13 mouse cellular contexts compared by ENCODE assay signal in the genomic region with DNA sequence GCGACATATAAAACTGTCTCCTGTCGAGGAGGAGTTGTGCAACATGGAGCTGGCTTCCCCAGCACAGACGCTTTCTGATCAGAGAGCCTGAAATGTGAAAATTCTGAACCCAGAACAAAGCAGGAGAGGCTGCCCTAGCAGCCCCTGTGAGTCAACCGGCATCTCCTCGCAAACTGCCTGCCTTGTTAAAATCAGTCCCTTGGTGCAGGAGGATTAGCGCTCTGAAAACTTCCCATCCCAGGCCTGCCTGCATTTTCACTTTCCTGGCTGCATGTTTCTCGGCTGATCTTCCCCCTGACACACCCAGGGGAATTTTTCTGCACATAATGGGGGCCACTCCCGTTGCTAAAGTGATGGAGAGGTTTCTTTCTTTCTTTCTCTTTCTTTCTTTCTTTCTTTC.
DNase-seq lines count a peak whose midpoint lies in the region; ATAC-seq and TF ChIP-seq lines count a peak whose summit lies in the region.
"Had no signal": no experiment of that assay in that cellular context is flagged by ENCODE, and none has a peak within 500 bp of the region (broad histone marks: within the 10 kb centered on the region; RNA-seq: fewer than 3 reads in every experiment).

No protein-coding gene starts in this region.

- no peak overlapping the region for H3K4me3 ChIP-seq in hindbrain, embryonic 16.5 days (ENCODE audit: low read length)
- H3K4me3 ChIP-seq in hindbrain, embryonic 12.5 days: no peak overlapping the region
- no peak overlapping the region for H3K4me3 ChIP-seq in embryonic facial prominence, embryonic 15.5 days (replicated peaks)
- H3K4me3 ChIP-seq in limb, embryonic 14.5 days (replicated peaks; ENCODE audit: low read length): no peak overlapping the region
- H3K4me3 ChIP-seq: layer of hippocampus, adult 2 months; myocyte had no signal

- H3K27me3 ChIP-seq in hindbrain, embryonic 16.5 days (replicated peaks; ENCODE audit: control insufficient read depth, insufficient read depth, low read length): no peaks in the 10 kb centered on the region
- peaks cover 9% of the 10 kb centered on the region; the same call in 1 of the 2 replicates for H3K27me3 ChIP-seq in hindbrain, embryonic 12.5 days
- peaks cover 2% of the 10 kb centered on the region; the same call in 1 of the 2 replicates for H3K27me3 ChIP-seq in embryonic facial prominence, embryonic 15.5 days
- no peaks in the 10 kb centered on the region for H3K27me3 ChIP-seq in limb, embryonic 14.5 days (ENCODE audit: control insufficient read depth, insufficient read depth, low read length)

- TF ChIP-seq POLR2A in limb, embryonic 14.5 days (IDR thresholded peaks at IDR 0.05; ENCODE audit: borderline replicate concordance, extremely low read depth, insufficient read depth, insufficient read length): no peak

- 0 out of 2 replicates have a peak, but pooled peaks have one; percentile 6 for ATAC-seq in hindbrain, embryonic 16.5 days
- ATAC-seq in hindbrain, embryonic 12.5 days (ENCODE audit: low FRiP score): no peak
- ATAC-seq in embryonic facial prominence, embryonic 15.5 days (ENCODE audit: insufficient number of reproducible peaks, low FRiP score, low TSS enrichment, low read depth): no peak
- peak; percentile 47; the same call in 1 of the 2 replicates for ATAC-seq in limb, embryonic 14.5 days (ENCODE audit: low FRiP score, low read depth)

- H3K4me1 ChIP-seq in hindbrain, embryonic 16.5 days (ENCODE audit: control insufficient read depth, insufficient read depth, low read depth, low read length): peaks cover 8% of the 10 kb centered on the region
- peaks cover 23% of the 10 kb centered on the region for H3K4me1 ChIP-seq in hindbrain, embryonic 12.5 days
- H3K4me1 ChIP-seq in embryonic facial prominence, embryonic 15.5 days: peaks cover 26% of the 10 kb centered on the region
- peaks cover 30% of the 10 kb centered on the region for H3K4me1 ChIP-seq in limb, embryonic 14.5 days (ENCODE audit: control insufficient read depth, insufficient read depth, low read length)

- WGBS in hindbrain, embryonic 16.5 days: 24% methylated on average over 8 of the region's 8 CpGs
- WGBS in hindbrain, embryonic 12.5 days: 42% methylated on average over 8 of the region's 8 CpGs
- 19% methylated on average over 8 of the region's 8 CpGs for WGBS in embryonic facial prominence, embryonic 15.5 days
- 22% methylated on average over 8 of the region's 8 CpGs for WGBS in limb, embryonic 14.5 days

- H3K9me3 ChIP-seq in hindbrain, embryonic 16.5 days (ENCODE audit: control insufficient read depth, low read length): no peaks in the 10 kb centered on the region
- H3K9me3 ChIP-seq in hindbrain, embryonic 12.5 days (replicated peaks): no peaks in the 10 kb centered on the region
- H3K9me3 ChIP-seq in embryonic facial prominence, embryonic 15.5 days (replicated peaks): no peaks in the 10 kb centered on the region
- no peaks in the 10 kb centered on the region for H3K9me3 ChIP-seq in limb, embryonic 14.5 days (ENCODE audit: control insufficient read depth, low read length)

- no peak overlapping the region for H3K9ac ChIP-seq in hindbrain, embryonic 16.5 days (ENCODE audit: low read depth, low read length)
- no peak overlapping the region for H3K9ac ChIP-seq in hindbrain, embryonic 12.5 days
- no peak overlapping the region for H3K9ac ChIP-seq in embryonic facial prominence, embryonic 15.5 days
- no peak overlapping the region for H3K9ac ChIP-seq in limb, embryonic 14.5 days (ENCODE audit: low read depth, low read length, severe bottlenecking)
- H3K9ac ChIP-seq: hindbrain, embryonic 14.5 days had no signal

- H3K27ac ChIP-seq in hindbrain, embryonic 16.5 days (ENCODE audit: low read depth, low read length): no peak overlapping the region
- no peak overlapping the region for H3K27ac ChIP-seq in hindbrain, embryonic 12.5 days
- H3K27ac ChIP-seq in embryonic facial prominence, embryonic 15.5 days (replicated peaks): peak overlapping the region; percentile 58
- H3K27ac ChIP-seq in limb, embryonic 14.5 days (replicated peaks; ENCODE audit: low read depth, low read length): no peak overlapping the region
- H3K27ac ChIP-seq: hindbrain, embryonic 14.5 days; macrophage had no signal

- no peak overlapping the region for H3K4me2 ChIP-seq in hindbrain, embryonic 16.5 days (ENCODE audit: low read length)
- H3K4me2 ChIP-seq in hindbrain, embryonic 12.5 days (replicated peaks): no peak overlapping the region
- no peak overlapping the region for H3K4me2 ChIP-seq in embryonic facial prominence, embryonic 15.5 days (replicated peaks)
- no peak overlapping the region for H3K4me2 ChIP-seq in limb, embryonic 14.5 days (replicated peaks; ENCODE audit: low read depth, low read length, severe bottlenecking)
- H3K4me2 ChIP-seq: hindbrain, embryonic 14.5 days had no signal

- no peaks in the 10 kb centered on the region for H3K36me3 ChIP-seq in hindbrain, embryonic 16.5 days (ENCODE audit: control insufficient read depth, insufficient read depth, low read length)
- no peaks in the 10 kb centered on the region for H3K36me3 ChIP-seq in hindbrain, embryonic 12.5 days
- H3K36me3 ChIP-seq in embryonic facial prominence, embryonic 15.5 days: no peaks in the 10 kb centered on the region
- H3K36me3 ChIP-seq in limb, embryonic 14.5 days (ENCODE audit: control insufficient read depth, insufficient read depth, low read length): no peaks in the 10 kb centered on the region

- DNase-seq in Muller cell, postnatal 12 days (ENCODE audit: inconsistent ontology term): peak; percentile 14
- DNase-seq in limb, embryonic 14.5 days (ENCODE audit: low spot score): peak; percentile 49
- no peak for DNase-seq in spleen, adult 12 weeks (ENCODE audit: low spot score)
- no peak for DNase-seq in thymus, postnatal 36 days
- DNase-seq: gastrocnemius, postnatal 36 days; kidney, adult 8-10 months had no signal

Comparison
In these comparisons a context has a peak if more than half of its experiments do, and no peak if none do; other contexts are left out.
1. ATAC-seq: peak in hindbrain, embryonic 16.5 days (single experiment) and limb, embryonic 14.5 days (single experiment); none in hindbrain, embryonic 12.5 days (single experiment) and embryonic facial prominence, embryonic 15.5 days (single experiment).
2. DNase-seq: peak in Muller cell, postnatal 12 days (single experiment) and limb, embryonic 14.5 days (single experiment); none in spleen, adult 12 weeks (single experiment) and thymus, postnatal 36 days (0 of 2).